Mouse (Mus musculus): ENCODE measurements around the gene Shtn1. TPM values are rescaled to one million over a fixed set of nuclear protein-coding genes. Genes with fewer than 3 reads are reported as not detected.

Gene Shtn1
- total RNA-seq (2021), result 10 to 100 TPM; 18.7 to 19.7 TPM
- long read RNA-seq, experiment 1, transcript Shtn1-202 (15 exons, 3,769 nt), result major isoform, 9 of 13 reads
- long read RNA-seq, experiment 1, partial matches to known transcripts, result 1 of 13 reads
- long read RNA-seq, experiment 1, other reads (novel, unspliced or antisense), result 3 of 13 reads
- long read RNA-seq, experiment 2, transcript Shtn1-202 (15 exons, 3,769 nt), result major isoform, 8 of 10 reads
- long read RNA-seq, experiment 2, partial matches to known transcripts, result 0 of 10 reads
- long read RNA-seq, experiment 2, other reads (novel, unspliced or antisense), result 0 of 10 reads

- peak; percentile 73 to 76 for DNase-seq (ENCODE audit: low spot score in 2 of 2)
These were observed at the start of gene Shtn1 for GRCm38 (mm10) chr19:59075472-59076101. Shtn1 (minus strand) TSS chr19:59076100.

DNA sequence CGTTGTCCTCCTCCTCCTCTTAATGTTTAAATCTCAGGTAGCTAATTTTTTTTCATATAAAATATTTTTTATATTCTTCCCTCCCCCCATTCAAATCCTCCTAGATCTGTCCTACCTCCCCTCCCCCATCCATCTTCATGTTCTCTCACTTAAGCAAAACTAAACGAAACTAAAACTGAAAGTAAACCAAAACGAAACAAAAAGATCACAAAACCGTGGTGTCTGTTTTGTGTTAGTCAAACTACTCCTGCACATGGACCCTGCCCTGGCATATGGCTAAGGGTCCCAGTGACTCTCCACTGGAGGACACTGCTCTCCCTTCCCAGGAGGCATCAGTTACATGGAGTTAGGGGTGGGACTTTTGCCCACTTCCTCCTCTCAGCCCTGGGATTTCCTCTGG, 38.3 kb upstream of the Shtn1 start:
- no peak for DNase-seq (ENCODE audit: low spot score in 2 of 2)

DNA sequence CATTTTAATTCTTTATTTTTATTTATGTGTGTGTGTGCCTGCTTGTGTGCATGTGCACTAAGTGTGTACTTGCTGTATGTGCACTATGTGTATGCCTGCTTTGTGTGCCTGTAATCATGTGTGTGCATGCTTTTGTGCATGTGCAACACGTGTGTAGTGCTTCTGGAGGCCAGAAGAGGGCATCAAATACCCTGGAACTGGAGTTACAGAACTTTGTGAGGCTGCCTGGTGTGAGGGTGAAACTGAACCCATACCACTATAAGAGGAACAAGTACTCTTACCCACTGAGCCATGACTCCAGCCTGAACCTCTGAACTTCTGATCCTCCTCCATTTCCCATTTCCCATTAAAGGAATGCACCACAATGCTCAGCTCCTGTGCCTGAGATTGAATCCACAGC, 34.0 kb upstream of the Shtn1 start:
- no peak for DNase-seq (ENCODE audit: low spot score in 2 of 2)

DNA sequence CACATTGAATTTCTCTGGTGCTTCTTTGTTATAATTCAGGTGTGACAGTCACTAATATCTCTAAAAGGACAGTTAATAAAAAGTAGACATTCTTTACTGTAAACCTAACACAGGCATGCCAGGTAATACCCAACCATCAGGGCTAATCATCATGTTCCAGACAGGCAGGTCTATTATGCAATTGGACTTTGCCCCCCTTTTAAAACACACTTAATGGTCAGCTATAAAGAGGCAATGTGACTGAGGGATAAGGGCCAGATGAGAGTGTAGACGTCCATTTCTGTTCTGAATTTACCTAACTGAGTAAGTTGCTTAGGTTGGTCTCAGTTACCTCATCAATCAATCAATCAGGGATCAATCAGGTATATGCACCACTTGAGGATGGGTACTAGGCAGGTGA, 22.4 kb upstream of the Shtn1 start:
- DNase-seq (ENCODE audit: low spot score in 2 of 2), result no peak

- DNase-seq (ENCODE audit: low spot score in 2 of 2), result no peak
These were observed 16.4 kb upstream of the Shtn1 start for GRCm38 (mm10) chr19:59092295-59092694.

- no peak for DNase-seq (ENCODE audit: low spot score in 2 of 2)
These were observed 14.4 kb upstream of the Shtn1 start for GRCm38 (mm10) chr19:59090337-59090736.

- DNase-seq (ENCODE audit: low spot score in 2 of 2), result no peak
These were observed 8.4 kb upstream of the Shtn1 start for GRCm38 (mm10) chr19:59084296-59084695.

- no peak for DNase-seq (ENCODE audit: low spot score in 2 of 2)
These were observed 231 bp upstream of the Shtn1 start for GRCm38 (mm10) chr19:59076131-59076530.

DNA sequence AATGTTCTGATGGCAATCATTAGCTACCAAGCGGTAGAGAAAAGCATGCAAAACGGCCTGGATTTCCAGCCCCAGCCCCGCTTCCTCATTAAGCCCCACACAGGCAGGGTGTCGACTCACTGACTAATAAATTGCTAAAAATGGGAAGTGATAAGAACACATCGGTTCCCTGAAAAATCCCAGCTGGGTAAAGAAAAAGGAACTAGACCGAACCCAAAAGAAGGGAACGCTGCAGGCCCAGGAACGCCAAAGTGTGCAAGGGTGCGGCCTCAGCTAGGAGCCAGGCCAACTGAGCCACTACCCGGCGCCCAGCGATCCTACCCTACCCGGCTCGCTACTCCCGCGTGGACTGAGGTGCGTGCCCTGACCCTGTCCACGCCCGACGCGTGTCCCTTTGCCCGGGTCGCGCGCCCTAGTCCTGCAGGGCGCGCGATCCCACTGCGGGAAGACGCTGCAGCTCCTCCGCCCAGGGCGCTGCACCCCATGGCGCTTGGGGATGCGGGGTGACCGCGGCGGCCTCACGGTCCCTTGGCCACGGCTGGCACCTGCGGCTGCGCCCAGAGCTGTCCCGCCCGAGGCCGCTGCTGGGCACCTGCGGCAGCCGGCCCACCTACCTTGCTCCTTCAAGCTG, 944 bp downstream of the Shtn1 start:
- peak; percentile 29 for DNase-seq (ENCODE audit: low spot score in 2 of 2)

- no peak for DNase-seq (ENCODE audit: low spot score in 2 of 2)
These were observed 1.5 kb downstream of the Shtn1 start for GRCm38 (mm10) chr19:59074381-59074780.

- no peak for DNase-seq (ENCODE audit: low spot score in 2 of 2)
These were observed 2.9 kb downstream of the Shtn1 start for GRCm38 (mm10) chr19:59073006-59073405.

GRCm38 (mm10) chr19:59071979-59072378, 3.9 kb downstream of the Shtn1 start:
- no peak for DNase-seq (ENCODE audit: low spot score in 2 of 2)

DNA sequence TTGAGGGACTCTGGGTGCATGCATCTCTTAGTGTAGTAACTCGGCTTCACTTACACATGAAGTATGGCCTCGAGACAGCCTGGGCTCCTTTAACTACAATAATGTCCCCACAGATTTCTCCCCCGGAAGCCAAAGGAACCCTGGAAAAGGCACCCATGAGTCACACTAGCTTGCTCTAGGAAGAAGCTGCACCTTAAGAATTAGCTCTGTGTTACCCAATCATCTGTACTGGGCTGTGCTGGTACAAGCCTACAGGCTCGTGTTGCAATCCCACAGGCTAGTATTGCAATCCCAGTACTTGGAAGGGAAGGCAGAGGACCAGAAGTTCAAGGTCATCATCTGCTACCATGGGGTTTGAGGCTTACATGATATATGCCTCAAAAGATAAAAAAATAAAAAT, 4.5 kb downstream of the Shtn1 start:
- DNase-seq (ENCODE audit: low spot score in 2 of 2), result no peak

GRCm38 (mm10) chr19:59067652-59068051, 8.2 kb downstream of the Shtn1 start:
- DNase-seq (ENCODE audit: low spot score in 2 of 2), result no peak

- no peak for DNase-seq (ENCODE audit: low spot score in 2 of 2)
These were observed 9.2 kb downstream of the Shtn1 start for GRCm38 (mm10) chr19:59066670-59067069.

DNA sequence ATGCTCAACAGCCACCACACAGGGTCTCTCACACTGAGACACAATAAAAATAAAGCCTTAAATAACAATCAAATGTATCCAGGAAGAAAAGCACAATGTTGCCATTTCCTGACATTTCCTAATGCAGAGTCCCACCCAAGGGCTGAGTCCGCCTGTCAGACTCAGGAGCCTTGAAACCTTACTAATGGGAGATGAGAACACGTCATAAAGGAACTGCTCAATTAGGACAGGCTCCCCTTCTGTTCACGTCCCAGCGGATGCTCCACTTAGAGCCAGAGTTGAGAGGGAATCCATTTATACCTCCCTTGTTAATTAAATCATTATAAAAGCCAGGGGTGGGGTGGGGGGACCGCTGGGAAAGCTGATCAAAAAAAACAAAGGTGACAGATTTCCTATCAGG, 9.8 kb downstream of the Shtn1 start:
- no peak for DNase-seq (ENCODE audit: low spot score in 2 of 2)

DNA sequence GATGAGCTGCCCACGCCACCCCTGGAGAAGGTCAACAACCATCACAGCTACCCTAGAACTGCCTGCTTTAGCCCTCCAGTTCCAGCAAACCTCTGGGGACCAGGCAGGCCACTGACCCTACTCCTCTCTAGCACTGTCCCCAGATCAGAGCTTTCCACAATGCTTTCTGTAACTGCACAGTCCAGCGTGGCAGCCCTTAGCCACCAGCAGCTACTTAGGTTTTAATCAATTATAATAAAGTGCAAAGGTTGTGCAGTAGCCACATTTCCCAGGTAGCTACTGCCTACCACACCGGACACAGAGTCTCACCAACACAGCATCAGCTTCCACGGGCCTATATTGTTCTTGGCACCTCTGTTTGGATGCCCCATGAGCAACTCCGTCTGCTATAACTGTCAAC, 11.3 kb downstream of the Shtn1 start:
- no peak for DNase-seq (ENCODE audit: low spot score in 2 of 2)

GRCm38 (mm10) chr19:59063568-59063967, 12.3 kb downstream of the Shtn1 start:
- peak in 1 of 2 experiments; percentile 12 for DNase-seq (ENCODE audit: low spot score in 2 of 2)

- DNase-seq (ENCODE audit: low spot score in 2 of 2), result no peak
These were observed 17.8 kb downstream of the Shtn1 start for GRCm38 (mm10) chr19:59058105-59058504.

DNA sequence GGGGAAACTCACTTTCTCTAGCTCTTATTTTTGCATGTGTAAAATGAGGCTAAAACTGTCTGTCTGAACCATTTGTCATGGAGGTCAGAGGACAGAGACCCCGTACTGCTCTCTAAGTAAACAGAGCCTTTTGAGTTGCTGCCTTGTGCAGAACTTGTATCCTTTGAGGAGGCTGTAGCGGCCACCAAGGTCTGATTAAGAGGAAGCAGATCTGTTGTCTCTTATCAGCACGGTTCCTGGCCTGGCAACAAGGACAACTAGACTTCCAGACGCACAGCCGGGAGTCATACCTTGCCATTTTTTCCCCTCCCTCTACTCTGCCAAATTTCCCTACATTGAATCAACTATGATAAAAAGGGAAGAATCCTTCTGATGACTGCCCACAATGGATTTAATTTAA, 18.5 kb downstream of the Shtn1 start:
- DNase-seq (ENCODE audit: low spot score in 2 of 2), result no peak

GRCm38 (mm10) chr19:59054632-59054951, 21.3 kb downstream of the Shtn1 start:
- no peak for DNase-seq (ENCODE audit: low spot score in 2 of 2)

DNA sequence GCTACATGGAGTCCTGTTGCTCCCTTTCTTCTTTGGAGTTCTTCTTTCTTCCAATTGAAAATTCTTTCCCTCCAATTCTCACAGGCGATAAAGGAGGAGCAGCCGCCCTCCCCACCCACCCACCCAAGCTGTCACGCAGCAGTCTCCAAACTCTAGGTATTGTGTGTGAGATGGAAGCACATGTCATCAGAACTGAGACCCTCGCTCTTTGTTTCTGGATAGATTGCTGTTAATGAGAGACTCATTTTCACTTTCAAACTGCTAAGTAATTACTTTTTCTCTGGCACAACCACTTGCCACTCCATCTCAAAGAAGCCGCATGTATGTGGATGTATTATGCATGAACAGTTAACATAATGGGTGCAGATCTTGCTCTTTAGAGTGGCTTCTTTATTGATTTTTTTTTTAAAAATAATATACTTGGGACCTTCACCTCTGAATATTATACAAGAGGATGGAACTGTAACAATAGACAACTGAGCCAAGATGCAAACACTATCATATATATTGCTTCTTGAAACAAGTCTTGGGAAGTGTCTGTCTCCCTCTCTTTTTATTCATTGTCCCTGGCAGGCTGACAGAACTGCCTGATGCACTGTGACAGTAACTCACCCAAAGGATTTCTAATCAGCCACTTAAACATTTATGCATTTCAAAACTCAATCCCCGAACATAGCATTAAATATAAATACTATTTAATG, 21.8 kb downstream of the Shtn1 start:
- DNase-seq (ENCODE audit: low spot score in 2 of 2), result no peak
